Mouse (Mus musculus) right cerebral cortex, postnatal 4 days (tissue): ENCODE data around the gene Kpna3.
"Not testable (repeated sequence)": the region's sequence is repeated elsewhere in the genome, so short reads cannot be mapped to it uniquely, and the experiment has no call there.

Source experiments
- DNase-seq: peaks from one replicate; pipeline ENCODE4 v3.0.0-alpha.2; 2022

The Kpna3 gene

GRCm38 (mm10) chr14:61439661-61440559 is at the start of gene Kpna3:
Gene Kpna3 (minus strand): TSS chr14:61439874.
- DNase-seq: peak; percentile 97

GRCm38 (mm10) chr14:61460365-61460764 is 20.7 kb upstream of the Kpna3 start:
- no peak for DNase-seq

GRCm38 (mm10) chr14:61457468-61457867 is 17.8 kb upstream of the Kpna3 start:
- DNase-seq: no peak

- no peak for DNase-seq
Observed at GRCm38 (mm10) chr14:61455571-61455970, 15.9 kb upstream of the Kpna3 start.

- no peak for DNase-seq
Observed at GRCm38 (mm10) chr14:61453032-61453431, 13.4 kb upstream of the Kpna3 start.

- DNase-seq: no peak
Observed at GRCm38 (mm10) chr14:61452481-61452880, 12.8 kb upstream of the Kpna3 start.

GRCm38 (mm10) chr14:61447775-61448174 is 8.1 kb upstream of the Kpna3 start:
- DNase-seq: no peak

GRCm38 (mm10) chr14:61439141-61439660 is 473 bp downstream of the Kpna3 start:
- peak; percentile 56 for DNase-seq

GRCm38 (mm10) chr14:61438171-61438945 is 1.3 kb downstream of the Kpna3 start:
- no peak for DNase-seq

- no peak for DNase-seq
Observed at GRCm38 (mm10) chr14:61436866-61437265, 2.8 kb downstream of the Kpna3 start.

GRCm38 (mm10) chr14:61428126-61428787 is 11.4 kb downstream of the Kpna3 start:
- no peak for DNase-seq

GRCm38 (mm10) chr14:61427095-61427494 is 12.6 kb downstream of the Kpna3 start:
- not testable (repeated sequence) for DNase-seq

GRCm38 (mm10) chr14:61425080-61425665 is 14.5 kb downstream of the Kpna3 start:
- no peak for DNase-seq

- DNase-seq: no peak
Observed at GRCm38 (mm10) chr14:61415719-61416118, 24.0 kb downstream of the Kpna3 start.

GRCm38 (mm10) chr14:61415311-61415710 is 24.4 kb downstream of the Kpna3 start:
- no peak for DNase-seq

GRCm38 (mm10) chr14:61414808-61415207 is 24.9 kb downstream of the Kpna3 start:
- DNase-seq: no peak

GRCm38 (mm10) chr14:61414199-61414598 is 25.5 kb downstream of the Kpna3 start:
- no peak for DNase-seq

GRCm38 (mm10) chr14:61413686-61414085 is 26.0 kb downstream of the Kpna3 start:
- no peak for DNase-seq

GRCm38 (mm10) chr14:61410020-61410419 is 29.7 kb downstream of the Kpna3 start:
- DNase-seq: no peak

- no peak for DNase-seq
Observed at GRCm38 (mm10) chr14:61407055-61407454, 32.6 kb downstream of the Kpna3 start.

GRCm38 (mm10) chr14:61405761-61406160 is 33.9 kb downstream of the Kpna3 start:
- no peak for DNase-seq

- no peak for DNase-seq
Observed at GRCm38 (mm10) chr14:61404941-61405340, 34.7 kb downstream of the Kpna3 start.

- no peak for DNase-seq
Observed at GRCm38 (mm10) chr14:61394745-61395144, 44.9 kb downstream of the Kpna3 start.
